Mouse (Mus musculus): ENCODE results near the gene Entpd6. TPM values are rescaled to one million over a fixed set of nuclear protein-coding genes. Genes with fewer than 3 reads are reported as not detected.

Gene Entpd6
- total RNA-seq, 2 experiments from 2014 or later = 14.0 to 14.2 TPM

DNA sequence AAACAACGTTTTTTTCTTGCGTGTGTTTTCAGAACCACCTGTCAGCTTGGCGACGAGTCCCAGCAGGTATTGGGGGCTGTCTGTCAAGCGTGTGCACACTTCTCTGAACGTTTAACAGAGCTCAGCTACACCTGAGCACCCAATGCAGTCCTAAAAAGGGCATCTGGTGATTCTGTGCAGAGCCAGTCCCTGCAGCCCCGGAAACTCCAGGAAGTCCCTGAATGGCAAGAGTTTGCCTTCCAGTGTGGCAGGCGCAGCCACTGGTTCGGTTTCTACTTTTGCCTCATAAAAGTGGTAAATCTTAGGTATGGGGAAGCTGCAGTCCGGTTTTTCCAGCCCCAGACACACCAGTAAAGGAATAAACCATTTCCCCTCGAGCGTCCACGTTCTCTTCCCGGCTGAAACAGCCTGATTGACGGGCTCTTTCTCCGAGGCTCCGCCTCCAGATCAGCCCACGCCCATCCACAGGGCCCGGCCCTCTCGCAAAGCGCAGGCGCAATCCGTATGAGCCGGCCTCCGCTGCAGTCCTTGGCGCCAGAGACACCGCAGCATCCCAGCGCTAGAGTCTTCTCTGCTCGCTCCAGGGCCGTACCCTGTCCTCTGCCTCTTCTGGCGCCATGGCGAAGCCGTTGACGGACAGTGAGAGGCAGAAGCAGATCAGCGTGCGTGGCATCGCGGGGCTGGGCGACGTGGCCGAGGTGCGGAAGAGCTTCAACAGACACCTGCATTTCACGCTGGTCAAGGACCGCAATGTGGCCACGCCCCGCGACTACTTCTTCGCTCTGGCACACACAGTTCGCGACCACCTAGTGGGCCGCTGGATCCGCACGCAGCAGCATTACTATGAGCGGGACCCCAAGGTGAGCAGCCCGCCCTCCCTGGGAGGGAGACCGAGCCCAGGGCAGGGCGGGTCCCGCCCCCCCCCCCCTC, 37.7 kb downstream of the Entpd6 start, which contains the start of gene Pygb:
TSS of gene Pygb (plus strand) at position 485 of the 930 bp plus-strand sequence.
- DNase-seq = peak; percentile 89

GRCm38 (mm10) chr2:150787234-150787771, 38.5 kb downstream of the Entpd6 start:
- peak; percentile 34 for DNase-seq

GRCm38 (mm10) chr2:150788768-150789550, 40.1 kb downstream of the Entpd6 start:
- peak; percentile 91 for DNase-seq

DNA sequence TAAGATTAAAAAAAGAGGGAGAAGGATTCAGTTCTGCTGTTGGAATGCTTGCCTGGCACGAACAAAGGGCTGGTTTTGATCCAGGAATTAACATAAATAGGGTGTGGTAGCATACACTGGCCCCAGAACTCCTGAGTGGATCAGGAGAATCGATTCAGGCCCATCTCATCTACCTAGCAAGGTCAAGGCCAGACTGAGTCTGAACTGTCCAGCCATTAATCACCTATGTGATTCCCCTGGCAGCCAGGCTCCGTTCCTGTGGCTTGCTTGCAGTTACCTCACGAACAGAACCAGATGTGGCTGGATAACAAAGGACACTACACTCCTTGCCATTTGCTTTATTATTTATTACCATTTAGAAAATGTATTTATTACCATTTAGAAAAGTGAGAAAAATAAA, 44.5 kb downstream of the Entpd6 start:
- DNase-seq = no peak

DNA sequence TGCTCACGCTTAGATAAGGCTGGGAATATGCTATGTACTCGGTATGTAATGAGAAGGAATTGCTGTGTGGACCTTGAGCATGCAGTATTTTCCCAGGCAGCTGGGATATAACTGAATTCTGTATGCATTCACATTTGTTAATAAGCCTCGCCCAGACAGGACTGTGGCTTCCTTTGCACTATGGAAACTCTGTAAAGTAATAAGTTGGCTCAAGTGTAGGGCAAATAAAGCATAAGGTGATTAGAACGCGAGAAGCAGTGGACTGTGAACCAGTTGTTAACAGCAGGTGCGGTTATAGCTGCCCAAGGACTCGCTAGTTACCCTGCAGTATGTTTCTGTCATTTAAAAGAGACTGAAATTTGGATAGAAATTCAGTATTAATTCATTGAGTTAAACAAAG, 49.2 kb downstream of the Entpd6 start:
- DNase-seq = no peak

GRCm38 (mm10) chr2:150800616-150801015, 51.8 kb downstream of the Entpd6 start:
- no peak for DNase-seq

- DNase-seq = peak; percentile 32
Measured at GRCm38 (mm10) chr2:150803035-150803434, 54.2 kb downstream of the Entpd6 start.

DNA sequence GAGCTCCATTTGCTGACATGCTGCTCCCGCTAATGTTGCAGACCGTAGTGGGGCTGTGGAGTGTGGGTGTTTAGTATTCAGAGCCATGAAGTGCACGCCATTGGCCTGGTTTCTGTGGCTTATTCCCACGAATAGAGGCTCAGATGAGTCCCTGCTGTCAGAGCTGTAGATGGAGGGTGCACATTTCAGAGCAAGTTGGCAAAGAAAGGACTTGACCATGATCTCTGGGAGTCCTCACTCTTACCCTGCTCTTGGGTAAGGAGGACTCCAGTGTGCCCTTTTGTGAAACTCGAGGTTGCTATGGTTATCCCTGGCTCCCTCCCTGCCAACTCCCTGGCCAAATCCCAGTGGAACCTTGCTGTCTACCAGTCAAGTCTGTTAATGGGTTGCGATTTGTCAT, 59.5 kb downstream of the Entpd6 start:
- peak; percentile 38 for DNase-seq

GRCm38 (mm10) chr2:150808812-150809211, 60.0 kb downstream of the Entpd6 start:
- DNase-seq = no peak

- no peak for DNase-seq
Measured at GRCm38 (mm10) chr2:150810603-150811002, 61.8 kb downstream of the Entpd6 start.

DNA sequence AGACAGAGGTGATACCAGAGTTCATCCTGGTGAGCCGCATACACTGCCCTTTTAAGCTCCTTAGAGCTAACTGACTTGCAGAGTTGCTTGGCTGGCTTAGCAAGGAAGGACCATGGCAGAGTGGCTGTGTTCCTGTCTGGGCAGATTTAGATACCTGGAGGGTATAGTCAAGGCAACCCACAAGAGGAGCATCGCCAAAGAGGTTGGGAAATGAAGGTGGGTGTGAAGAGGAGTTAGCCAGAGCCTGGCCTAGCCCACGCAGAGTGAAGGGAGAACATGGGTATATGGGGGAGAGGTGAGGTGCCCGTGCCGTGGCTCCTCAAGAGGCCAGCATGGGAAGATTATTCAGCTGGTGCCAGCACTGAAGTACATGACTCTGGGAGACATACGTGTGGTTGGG, 64.0 kb downstream of the Entpd6 start:
- no peak for DNase-seq

DNA sequence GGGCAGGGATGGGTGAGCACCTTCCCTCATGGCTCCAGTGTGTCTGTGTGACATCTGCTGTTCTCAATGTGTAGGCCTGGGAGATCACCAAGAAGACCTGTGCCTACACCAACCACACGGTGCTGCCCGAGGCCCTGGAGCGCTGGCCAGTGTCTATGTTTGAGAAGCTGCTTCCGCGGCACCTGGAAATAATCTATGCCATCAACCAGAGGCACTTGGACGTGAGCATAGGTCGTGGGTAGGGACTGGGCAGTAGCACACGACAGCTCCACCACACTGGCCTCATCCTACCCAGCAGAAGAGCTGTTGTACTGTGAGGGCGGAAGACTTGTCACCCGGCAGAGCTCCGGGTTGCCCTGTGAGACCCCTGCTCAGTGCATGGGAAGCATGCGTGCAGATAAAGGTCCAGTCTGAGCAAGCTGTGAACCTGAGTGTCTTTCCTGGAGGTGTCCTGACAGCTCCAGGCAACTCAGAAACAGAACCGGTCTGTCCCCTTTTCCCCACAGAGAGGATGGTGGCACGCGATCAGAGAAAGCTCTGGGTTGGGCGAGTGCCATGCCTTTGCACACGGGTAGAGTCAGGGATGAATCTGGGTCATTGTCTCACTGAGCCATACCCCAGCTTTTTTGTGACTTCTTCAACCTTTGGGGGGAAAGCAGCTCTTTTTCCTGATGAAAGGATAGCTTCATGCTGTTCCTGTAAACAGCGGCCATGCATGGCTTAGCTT, 68.0 kb downstream of the Entpd6 start:
- DNase-seq = peak; percentile 75

GRCm38 (mm10) chr2:150818742-150819141, 69.9 kb downstream of the Entpd6 start:
- peak; percentile 69 for DNase-seq

DNA sequence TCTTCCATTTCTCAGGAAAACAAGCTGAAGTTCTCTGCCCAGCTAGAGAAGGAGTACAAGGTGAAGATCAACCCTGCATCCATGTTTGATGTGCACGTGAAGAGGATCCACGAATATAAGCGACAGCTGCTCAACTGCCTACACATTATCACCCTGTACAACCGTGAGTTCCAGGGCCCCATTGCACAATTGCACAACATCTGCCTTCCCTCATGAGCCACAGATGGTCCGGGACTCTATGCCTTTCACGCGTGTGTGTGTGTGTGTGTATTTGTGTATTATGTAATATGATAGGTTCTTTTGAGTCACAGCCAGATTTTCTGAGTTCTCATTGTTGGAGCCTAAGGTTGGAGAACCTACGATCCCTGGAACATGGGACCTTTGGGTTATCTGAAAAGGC, 71.9 kb downstream of the Entpd6 start:
- DNase-seq = no peak

Other genes starting within 250 kb of the Entpd6 start
- gene Cst7, start 178.6 kb upstream of the Entpd6 start, total RNA-seq (2021) = 1 to 10 TPM in 1 of 2 experiments, under 1 TPM in 1; 0.30 to 1.1 TPM
- 100 to 1,000 TPM; 145 to 167 TPM for gene Apmap, start 140.5 kb upstream of the Entpd6 start, total RNA-seq (2021)
- gene Acss1, start 80.5 kb upstream of the Entpd6 start, total RNA-seq (2021) = 10 to 100 TPM; 64.7 to 68.9 TPM
- not detected for gene Vsx1, start 59.7 kb upstream of the Entpd6 start, total RNA-seq (2021)
- gene Pygb, start 37.7 kb downstream of the Entpd6 start, total RNA-seq (2021) = 10 to 100 TPM; 46.8 to 51.4 TPM
- 10 to 100 TPM; 55.6 to 58.2 TPM for gene Abhd12, start 155.7 kb downstream of the Entpd6 start, total RNA-seq (2021)
- gene Gins1, start 156.4 kb downstream of the Entpd6 start, total RNA-seq (2021) = 10 to 100 TPM in 1 of 2 experiments, 1 to 10 TPM in 1; 5.8 to 10.8 TPM

All from adrenal gland, postnatal 10 days (tissue).